Mouse (Mus musculus): ENCODE results near the gene Gckr. TPM values are rescaled to one million over a fixed set of nuclear protein-coding genes. Genes with fewer than 3 reads are reported as not detected.

Gene Gckr
- polyA plus RNA-seq, 2 experiments, result 0.36 to 0.47 TPM

GRCm38 (mm10) chr5:31360955-31361354 is 63.7 kb downstream of the Gckr start:
- H3K36me3 ChIP-seq (ENCODE audit: control insufficient read depth, insufficient read depth, low read length), result no peaks in the 10 kb centered on the region
- DNase-seq (ENCODE audit: low spot score), result no peak
- no peaks in the 10 kb centered on the region for H3K4me1 ChIP-seq (ENCODE audit: control insufficient read depth, insufficient read depth, low read length)
- ATAC-seq (ENCODE audit: low FRiP score, low read depth), result no peak
- H3K27me3 ChIP-seq (ENCODE audit: control insufficient read depth, insufficient read depth, low read length), result no peaks in the 10 kb centered on the region
- no peaks in the 10 kb centered on the region for H3K9me3 ChIP-seq (ENCODE audit: control insufficient read depth, low read length)
- WGBS, result 73% methylated on average over 6 of the region's 6 CpGs
- H3K4me2 ChIP-seq (replicated peaks; ENCODE audit: low read depth, low read length, severe bottlenecking), result no peak overlapping the region
- no peak overlapping the region for H3K27ac ChIP-seq (replicated peaks; ENCODE audit: low read depth, low read length)
- H3K4me3 ChIP-seq (replicated peaks; ENCODE audit: low read length), result no peak overlapping the region
- no peak overlapping the region for H3K9ac ChIP-seq (ENCODE audit: low read depth, low read length, severe bottlenecking)
- TF ChIP-seq POLR2A (IDR thresholded peaks at IDR 0.05; ENCODE audit: borderline replicate concordance, extremely low read depth, insufficient read depth, insufficient read length), result no peak

Other genes starting within 250 kb of the Gckr start
- 134 and 151 TPM in 2 replicates for gene Atraid, start 249.1 kb upstream of the Gckr start, polyA plus RNA-seq (2012; rRNA removed)
- gene Atraid, start 249.1 kb upstream of the Gckr start, polyA plus RNA-seq (2014; fragmentation: Nextera tagmentation; extraction: Ambion mirVana), result 190 and 200 TPM in 2 replicates
- 25.3 and 33.9 TPM in 2 replicates for gene Slc5a6, start 248.5 kb upstream of the Gckr start, polyA plus RNA-seq (2012; rRNA removed)
- 11.0 and 11.4 TPM in 2 replicates for gene Slc5a6, start 248.5 kb upstream of the Gckr start, polyA plus RNA-seq (2014; fragmentation: Nextera tagmentation; extraction: Ambion mirVana)
- gene Cad, start 242.7 kb upstream of the Gckr start, polyA plus RNA-seq (2012; rRNA removed), result 49.1 and 62.5 TPM in 2 replicates
- gene Cad, start 242.7 kb upstream of the Gckr start, polyA plus RNA-seq (2014; fragmentation: Nextera tagmentation; extraction: Ambion mirVana), result 28.3 and 29.4 TPM in 2 replicates
- not detected in 2 replicates for gene Dnajc5g, start 191.2 kb upstream of the Gckr start, polyA plus RNA-seq (2012; rRNA removed)
- gene Dnajc5g, start 191.2 kb upstream of the Gckr start, polyA plus RNA-seq (2014; fragmentation: Nextera tagmentation; extraction: Ambion mirVana), result not detected in 2 replicates
- gene Slc30a3, start 189.2 kb upstream of the Gckr start, polyA plus RNA-seq (2012; rRNA removed), result 0.82 and 0.86 TPM in 2 replicates
- gene Slc30a3, start 189.2 kb upstream of the Gckr start, polyA plus RNA-seq (2014; fragmentation: Nextera tagmentation; extraction: Ambion mirVana), result 0.53 and 0.91 TPM in 2 replicates
- gene Trim54, start 180.7 kb upstream of the Gckr start, polyA plus RNA-seq (2012; rRNA removed), result 8.1 and 8.7 TPM in 2 replicates
- 4.9 and 6.2 TPM in 2 replicates for gene Trim54, start 180.7 kb upstream of the Gckr start, polyA plus RNA-seq (2014; fragmentation: Nextera tagmentation; extraction: Ambion mirVana)
- gene Ucn, start 158.6 kb upstream of the Gckr start, polyA plus RNA-seq (2012; rRNA removed), result 0.16 TPM in 1 of 2 replicates, not detected in the other
- 0.46 TPM in 1 of 2 replicates, not detected in the other for gene Ucn, start 158.6 kb upstream of the Gckr start, polyA plus RNA-seq (2014; fragmentation: Nextera tagmentation; extraction: Ambion mirVana)
- 78.5 and 103 TPM in 2 replicates for gene Mpv17, start 143.2 kb upstream of the Gckr start, polyA plus RNA-seq (2012; rRNA removed)
- 49.4 and 61.8 TPM in 2 replicates for gene Mpv17, start 143.2 kb upstream of the Gckr start, polyA plus RNA-seq (2014; fragmentation: Nextera tagmentation; extraction: Ambion mirVana)
- 3.9 and 4.3 TPM in 2 replicates for gene Gm29609, start 117.5 kb upstream of the Gckr start, polyA plus RNA-seq (2012; rRNA removed)
- 0.70 and 0.96 TPM in 2 replicates for gene Gm29609, start 117.5 kb upstream of the Gckr start, polyA plus RNA-seq (2014; fragmentation: Nextera tagmentation; extraction: Ambion mirVana)
- gene Gtf3c2, start 117.3 kb upstream of the Gckr start, polyA plus RNA-seq (2012; rRNA removed), result 130 and 143 TPM in 2 replicates
- gene Gtf3c2, start 117.3 kb upstream of the Gckr start, polyA plus RNA-seq (2014; fragmentation: Nextera tagmentation; extraction: Ambion mirVana), result 47.1 and 66.2 TPM in 2 replicates
- 108 and 120 TPM in 2 replicates for gene Snx17, start 104.2 kb upstream of the Gckr start, polyA plus RNA-seq (2012; rRNA removed)
- gene Snx17, start 104.2 kb upstream of the Gckr start, polyA plus RNA-seq (2014; fragmentation: Nextera tagmentation; extraction: Ambion mirVana), result 139 and 144 TPM in 2 replicates
- gene Eif2b4, start 104.0 kb upstream of the Gckr start, polyA plus RNA-seq (2012; rRNA removed), result 46.9 and 49.3 TPM in 2 replicates
- gene Eif2b4, start 104.0 kb upstream of the Gckr start, polyA plus RNA-seq (2014; fragmentation: Nextera tagmentation; extraction: Ambion mirVana), result 67.5 and 68.5 TPM in 2 replicates
- 58.8 and 77.1 TPM in 2 replicates for gene Zfp513, start 95.1 kb upstream of the Gckr start, polyA plus RNA-seq (2012; rRNA removed)
- 6.8 and 8.0 TPM in 2 replicates for gene Zfp513, start 95.1 kb upstream of the Gckr start, polyA plus RNA-seq (2014; fragmentation: Nextera tagmentation; extraction: Ambion mirVana)
- gene Ppm1g, start 76.8 kb upstream of the Gckr start, polyA plus RNA-seq (2012; rRNA removed), result 91.2 and 118 TPM in 2 replicates
- 98.8 and 111 TPM in 2 replicates for gene Ppm1g, start 76.8 kb upstream of the Gckr start, polyA plus RNA-seq (2014; fragmentation: Nextera tagmentation; extraction: Ambion mirVana)
- gene Nrbp1, start 56.6 kb upstream of the Gckr start, polyA plus RNA-seq (2012; rRNA removed), result 161 and 181 TPM in 2 replicates
- 157 and 166 TPM in 2 replicates for gene Nrbp1, start 56.6 kb upstream of the Gckr start, polyA plus RNA-seq (2014; fragmentation: Nextera tagmentation; extraction: Ambion mirVana)
- gene Gm9970, start 56.2 kb upstream of the Gckr start, polyA plus RNA-seq (2012; rRNA removed), result 0.15 TPM in 1 of 2 replicates, not detected in the other
- gene Gm9970, start 56.2 kb upstream of the Gckr start, polyA plus RNA-seq (2014; fragmentation: Nextera tagmentation; extraction: Ambion mirVana), result 0.40 TPM in 1 of 2 replicates, not detected in the other
- 25.2 and 31.4 TPM in 2 replicates for gene Krtcap3, start 45.8 kb upstream of the Gckr start, polyA plus RNA-seq (2012; rRNA removed)
- gene Krtcap3, start 45.8 kb upstream of the Gckr start, polyA plus RNA-seq (2014; fragmentation: Nextera tagmentation; extraction: Ambion mirVana), result 10.2 and 16.4 TPM in 2 replicates
- gene Ift172, start 6.3 kb upstream of the Gckr start, polyA plus RNA-seq (2012; rRNA removed), result 53.3 and 64.2 TPM in 2 replicates
- gene Ift172, start 6.3 kb upstream of the Gckr start, polyA plus RNA-seq (2014; fragmentation: Nextera tagmentation; extraction: Ambion mirVana), result 41.6 and 46.1 TPM in 2 replicates
- 174 and 211 TPM in 2 replicates for gene Fndc4, start 1.4 kb upstream of the Gckr start, polyA plus RNA-seq (2012; rRNA removed)
- gene Fndc4, start 1.4 kb upstream of the Gckr start, polyA plus RNA-seq (2014; fragmentation: Nextera tagmentation; extraction: Ambion mirVana), result 93.9 and 101 TPM in 2 replicates
- gene Zfp512, start 155.0 kb downstream of the Gckr start, polyA plus RNA-seq (2012; rRNA removed), result 40.9 and 41.5 TPM in 2 replicates
- gene Zfp512, start 155.0 kb downstream of the Gckr start, polyA plus RNA-seq (2014; fragmentation: Nextera tagmentation; extraction: Ambion mirVana), result 38.1 and 47.1 TPM in 2 replicates
- 0.06 and 0.13 TPM in 2 replicates for gene 4930548H24Rik, start 188.3 kb downstream of the Gckr start, polyA plus RNA-seq (2012; rRNA removed)
- gene 4930548H24Rik, start 188.3 kb downstream of the Gckr start, polyA plus RNA-seq (2014; fragmentation: Nextera tagmentation; extraction: Ambion mirVana), result not detected in 2 replicates
- 25.7 and 27.8 TPM in 2 replicates for gene Gpn1, start 197.3 kb downstream of the Gckr start, polyA plus RNA-seq (2012; rRNA removed)
- 47.1 and 53.4 TPM in 2 replicates for gene Gpn1, start 197.3 kb downstream of the Gckr start, polyA plus RNA-seq (2014; fragmentation: Nextera tagmentation; extraction: Ambion mirVana)
- 19.5 and 20.2 TPM in 2 replicates for gene Slc4a1ap, start 229.6 kb downstream of the Gckr start, polyA plus RNA-seq (2012; rRNA removed)
- 23.9 and 27.7 TPM in 2 replicates for gene Slc4a1ap, start 229.6 kb downstream of the Gckr start, polyA plus RNA-seq (2014; fragmentation: Nextera tagmentation; extraction: Ambion mirVana)
- 18.0 and 20.9 TPM in 2 replicates for gene Supt7l, start 230.4 kb downstream of the Gckr start, polyA plus RNA-seq (2012; rRNA removed)
- 11.4 and 13.7 TPM in 2 replicates for gene Supt7l, start 230.4 kb downstream of the Gckr start, polyA plus RNA-seq (2014; fragmentation: Nextera tagmentation; extraction: Ambion mirVana)

All from limb, embryonic 14.5 days (tissue).